In the genomic region with DNA sequence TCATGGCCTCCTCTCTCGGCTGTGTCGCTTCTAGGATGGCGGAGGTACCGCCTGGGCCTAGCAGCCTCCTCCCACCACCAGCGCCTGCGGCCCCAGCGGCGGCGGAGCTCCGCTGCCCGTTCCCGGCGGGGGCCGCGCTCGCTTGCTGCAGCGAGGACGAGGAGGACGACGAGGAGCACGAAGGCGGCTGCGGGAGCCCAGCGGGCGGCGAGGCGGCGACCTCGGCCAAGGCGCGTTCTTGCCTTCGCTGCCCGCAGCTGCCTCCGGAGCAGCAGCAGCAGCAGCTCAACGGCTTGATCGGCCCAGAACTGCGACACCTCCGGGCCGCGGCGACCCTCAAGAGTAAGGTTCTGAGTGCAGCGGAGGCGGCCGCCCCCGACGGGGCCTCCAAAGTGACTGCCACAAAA, we compare ENCODE assay signal across 8 mouse cellular contexts. TPM values are rescaled to one million over a fixed set of nuclear protein-coding genes. Genes with fewer than 3 reads are reported as not detected.
DNase-seq lines count a peak whose midpoint lies in the region; ATAC-seq and TF ChIP-seq lines count a peak whose summit lies in the region.

No protein-coding gene starts in this region.

- H3K9ac ChIP-seq in heart, adult 2 months (ENCODE audit: low read depth, low read length), result peak overlapping the region; percentile 98
- peak overlapping the region; percentile 95 for H3K9ac ChIP-seq in intestine, postnatal 0 days (ENCODE audit: low read depth, low read length)
- peak overlapping the region; percentile 97 for H3K9ac ChIP-seq in limb, embryonic 12.5 days (replicated peaks)
- peak overlapping the region; percentile 97 for H3K9ac ChIP-seq in midbrain, embryonic 11.5 days (ENCODE audit: low read length)

- peak overlapping the region; percentile 68 for H3K4me3 ChIP-seq in heart, adult 2 months
- H3K4me3 ChIP-seq in cortical plate, adult 2 months (ENCODE audit: insufficient read depth, low read length), result peak overlapping the region; percentile 56
- peak overlapping the region; percentile 75 for H3K4me3 ChIP-seq in gastrocnemius, adult 2 months
- peak overlapping the region; percentile 97 for H3K4me3 ChIP-seq in intestine, postnatal 0 days (ENCODE audit: low read depth, low read length)
- peak overlapping the region; percentile 99 for H3K4me3 ChIP-seq in limb, embryonic 12.5 days (replicated peaks)
- H3K4me3 ChIP-seq in midbrain, embryonic 11.5 days (ENCODE audit: low read depth, low read length), result peak overlapping the region; percentile 97

- DNase-seq in heart, adult 2 months, result peak in 1 of 2 experiments; percentile 74
- no peak for DNase-seq in heart, adult 8-10 months (ENCODE audit: low spot score)
- DNase-seq in gastrocnemius, adult 2 months, result no peak
- peak; percentile 93 for DNase-seq in midbrain, embryonic 11.5 days (ENCODE audit: low spot score, missing footprints)
- peak; percentile 50 for DNase-seq in spleen, adult 12 weeks (ENCODE audit: low spot score)

- peaks cover 9% of the 10 kb centered on the region for H3K4me1 ChIP-seq in heart, adult 2 months (ENCODE audit: control insufficient read depth, insufficient read depth, low read length)
- peaks cover 9% of the 10 kb centered on the region; the same call in 1 of the 2 replicates for H3K4me1 ChIP-seq in cortical plate, adult 2 months (ENCODE audit: control insufficient read depth, insufficient read depth, low read length)
- no peaks in the 10 kb centered on the region for H3K4me1 ChIP-seq in intestine, postnatal 0 days (replicated peaks; ENCODE audit: control insufficient read depth, insufficient read depth, low read length)
- peaks cover 20% of the 10 kb centered on the region for H3K4me1 ChIP-seq in limb, embryonic 12.5 days (replicated peaks)
- peaks cover 25% of the 10 kb centered on the region for H3K4me1 ChIP-seq in midbrain, embryonic 11.5 days (ENCODE audit: control insufficient read depth, insufficient read depth, low read length)

- no peaks in the 10 kb centered on the region for H3K27me3 ChIP-seq in heart, adult 2 months (ENCODE audit: control insufficient read depth, insufficient read depth, low read length)
- H3K27me3 ChIP-seq in intestine, postnatal 0 days (replicated peaks; ENCODE audit: control insufficient read depth, insufficient read depth, low read length), result no peaks in the 10 kb centered on the region
- H3K27me3 ChIP-seq in limb, embryonic 12.5 days, result no peaks in the 10 kb centered on the region
- H3K27me3 ChIP-seq in midbrain, embryonic 11.5 days (ENCODE audit: control insufficient read depth, insufficient read depth, low read length), result no peaks in the 10 kb centered on the region

- no peak for TF ChIP-seq EP300 in heart, adult 2 months (IDR thresholded peaks at IDR 0.05; ENCODE audit: insufficient read depth, low read depth, low read length)

- H3K4me2 ChIP-seq in intestine, postnatal 0 days (replicated peaks; ENCODE audit: low read depth), result peak overlapping the region; percentile 87
- H3K4me2 ChIP-seq in limb, embryonic 12.5 days, result peak overlapping the region; percentile 90
- peak overlapping the region; percentile 83 for H3K4me2 ChIP-seq in midbrain, embryonic 11.5 days

- peak; percentile 58 for ATAC-seq in intestine, postnatal 0 days
- peak; percentile 73; the same call in 1 of the 2 replicates for ATAC-seq in limb, embryonic 12.5 days (ENCODE audit: insufficient number of reproducible peaks, insufficient read depth, low FRiP score, low TSS enrichment, low read depth)
- ATAC-seq in midbrain, embryonic 11.5 days (ENCODE audit: low FRiP score), result peak; percentile 84

- H3K79me2 ChIP-seq in heart, adult 2 months (replicated peaks; ENCODE audit: control insufficient read depth, insufficient read depth, low read length), result peaks cover 2% of the 10 kb centered on the region; the same call in 1 of the 2 replicates

- peak overlapping the region; percentile 64 for H3K27ac ChIP-seq in heart, adult 2 months
- H3K27ac ChIP-seq in cortical plate, adult 2 months (ENCODE audit: insufficient read depth, low read length), result peak overlapping the region; percentile 95
- H3K27ac ChIP-seq in gastrocnemius, adult 2 months, result peak overlapping the region; percentile 84
- H3K27ac ChIP-seq in intestine, postnatal 0 days (ENCODE audit: low read depth, low read length), result peak overlapping the region; percentile 91
- peak overlapping the region; percentile 81 for H3K27ac ChIP-seq in limb, embryonic 12.5 days
- H3K27ac ChIP-seq in midbrain, embryonic 11.5 days (ENCODE audit: low read depth, low read length), result peak overlapping the region; percentile 78

- no peak for TF ChIP-seq POLR2A in heart, adult 2 months (IDR thresholded peaks at IDR 0.05; ENCODE audit: insufficient read depth, low read depth, low read length)
- no peak for TF ChIP-seq POLR2A in cortical plate, adult 2 months (IDR thresholded peaks at IDR 0.05; ENCODE audit: extremely low read depth, insufficient read depth, low read length)

- no peaks in the 10 kb centered on the region for H3K9me3 ChIP-seq in intestine, postnatal 0 days (ENCODE audit: control insufficient read depth)
- H3K9me3 ChIP-seq in limb, embryonic 12.5 days, result no peaks in the 10 kb centered on the region
- H3K9me3 ChIP-seq in midbrain, embryonic 11.5 days (ENCODE audit: control insufficient read depth, low read length), result no peaks in the 10 kb centered on the region

- no peak for TF ChIP-seq CTCF in heart, adult 2 months (IDR thresholded peaks at IDR 0.05)
- no peak for TF ChIP-seq CTCF in cortical plate, adult 2 months (IDR thresholded peaks at IDR 0.05; ENCODE audit: extremely low read depth, insufficient read depth, low read length)
- no peak for TF ChIP-seq CTCF in gastrocnemius, adult 2 months (IDR thresholded peaks at IDR 0.05)
- TF ChIP-seq CTCF in intestine, postnatal 0 days (IDR thresholded peaks at IDR 0.05; ENCODE audit: low read depth), result no peak

- H3K36me3 ChIP-seq in heart, adult 2 months (ENCODE audit: control insufficient read depth, insufficient read depth, low read length), result peaks cover 17% of the 10 kb centered on the region
- H3K36me3 ChIP-seq in intestine, postnatal 0 days (ENCODE audit: control insufficient read depth, insufficient read depth), result no peaks in the 10 kb centered on the region
- H3K36me3 ChIP-seq in limb, embryonic 12.5 days, result no peaks in the 10 kb centered on the region
- H3K36me3 ChIP-seq in midbrain, embryonic 11.5 days (ENCODE audit: control insufficient read depth, insufficient read depth, low read length), result no peaks in the 10 kb centered on the region

- intact Hi-C loops in heart, adult 2 months (cut with DNase I), result loop anchor here (2.0 kb wide), 1 partner anchor 106 kb away; a partner anchor contains a TSS
- intact Hi-C loops in gastrocnemius, adult 2 months (cut with DNase I), result loop anchor here (5.0 kb wide), 2 partner anchors 105 to 725 kb away; a partner anchor contains a TSS

- WGBS in heart, adult 2 months, result under 1% methylated on average over 45 of the region's 46 CpGs
- WGBS in intestine, postnatal 0 days, result under 1% methylated on average over 38 of the region's 46 CpGs
- WGBS in limb, embryonic 12.5 days, result under 1% methylated on average over 44 of the region's 46 CpGs
- WGBS in midbrain, embryonic 11.5 days, result 0% methylated on average over 46 of the region's 46 CpGs

RNA-seq across cellular contexts. Expression of a gene that starts 0.6 kb away (rescaled TPM):
- total RNA-seq in heart, adult 2 months (2021), result 10 to 100 TPM; 20.1 to 25.2 TPM
- polyA plus RNA-seq in heart, adult 2 months (2012; rRNA removed), result 6.8 and 11.2 TPM in 2 replicates
- total RNA-seq in heart, adult 8-10 months (2022), result 10 to 100 TPM; 15.5 to 18.7 (median 16.0) TPM
- 21.7 and 22.9 TPM in 2 replicates for polyA plus RNA-seq in cortical plate, adult 2 months (2012; rRNA removed)
- total RNA-seq in gastrocnemius, adult 2 months (2021), result 10 to 100 TPM; 17.3 to 23.6 TPM
- polyA plus RNA-seq in intestine, postnatal 0 days (2015; fragmentation: Nextera tagmentation; extraction: Ambion mirVana), result 10.9 and 11.4 TPM in 2 replicates
- polyA plus RNA-seq in limb, embryonic 12.5 days (2016; fragmentation: Nextera tagmentation; extraction: Ambion mirVana), result 17.9 and 19.1 TPM in 2 replicates
- polyA plus RNA-seq in midbrain, embryonic 11.5 days (2014; fragmentation: Nextera tagmentation; extraction: Ambion mirVana), result 18.1 and 19.4 TPM in 2 replicates

Comparison
In these comparisons a context has a peak if more than half of its experiments do, and no peak if none do; other contexts are left out.
1. DNase-seq: peak in midbrain, embryonic 11.5 days (single experiment) and spleen, adult 12 weeks (single experiment); none in heart, adult 8-10 months (single experiment) and gastrocnemius, adult 2 months (single experiment).
2. Peak in every context shown above with its lines, with median percentiles within 50 percentile points of each other: H3K27ac ChIP-seq, H3K4me3 ChIP-seq, H3K9ac ChIP-seq, ATAC-seq and H3K4me2 ChIP-seq.